ENCODE assay signal across 18 mouse cellular contexts in genomic region chr2:104671724-104672123, GRCm38 (mm10). TPM values are rescaled to one million over a fixed set of nuclear protein-coding genes. Genes with fewer than 3 reads are reported as not detected.
"Had no signal": no experiment of that assay in that cellular context is flagged by ENCODE, and none has a peak within 500 bp of the region (broad histone marks: within the 10 kb centered on the region; RNA-seq: fewer than 3 reads in every experiment).

No protein-coding gene starts in this region.

- H3K36me3 ChIP-seq: midbrain, embryonic 15.5 days; stomach, embryonic 15.5 days had no signal

- H3K4me3 ChIP-seq: lung, embryonic 15.5 days; megakaryocyte, embryonic 14.5 days; midbrain, embryonic 13.5 days; midbrain, embryonic 15.5 days; neural tube, embryonic 12.5 days; stomach, embryonic 15.5 days had no signal

- H3K27ac ChIP-seq: lung, embryonic 15.5 days; macrophage; midbrain, embryonic 13.5 days; midbrain, embryonic 15.5 days; neural tube, embryonic 12.5 days; stomach, embryonic 15.5 days; stomach, postnatal 0 days had no signal

- H3K4me1 ChIP-seq: lung, embryonic 15.5 days; midbrain, embryonic 13.5 days; midbrain, embryonic 15.5 days; neural tube, embryonic 12.5 days; stomach, embryonic 15.5 days had no signal

- H3K4me2 ChIP-seq: lung, embryonic 15.5 days; midbrain, embryonic 11.5 days; midbrain, embryonic 13.5 days; midbrain, embryonic 15.5 days; neural tube, embryonic 12.5 days; stomach, embryonic 15.5 days had no signal

- H3K9me3 ChIP-seq: lung, embryonic 15.5 days; megakaryocyte, embryonic 14.5 days; midbrain, embryonic 13.5 days; midbrain, embryonic 15.5 days; neural tube, embryonic 12.5 days; stomach, embryonic 15.5 days had no signal

- ATAC-seq: lung, postnatal 0 days; midbrain, embryonic 13.5 days; midbrain, embryonic 15.5 days had no signal

- H3K9ac ChIP-seq: lung, embryonic 15.5 days; midbrain, embryonic 13.5 days; midbrain, embryonic 15.5 days; neural tube, embryonic 12.5 days; stomach, embryonic 15.5 days had no signal

- H3K27me3 ChIP-seq: lung, embryonic 15.5 days; megakaryocyte, embryonic 14.5 days; midbrain, embryonic 13.5 days; midbrain, embryonic 15.5 days; neural tube, embryonic 12.5 days; stomach, embryonic 15.5 days had no signal

- DNase-seq: lung, adult 2 months; lung, postnatal 14 days; lung, postnatal 36 days; right cerebral cortex, postnatal 14 days had no signal

RNA-seq across cellular contexts. Expression of gene Pin1rt1, which starts 44.5 kb away (rescaled TPM):
- polyA plus RNA-seq: lung, adult 2 months; lung, embryonic 15.5 days; lung, postnatal 0 days; macrophage; midbrain, embryonic 11.5 days; midbrain, postnatal 0 days; neural tube, embryonic 12.5 days; spleen, adult 2 months; stomach, embryonic 15.5 days; stomach, postnatal 0 days; thymus, adult 2 months; urinary bladder, adult 2 months had no signal
